Mouse (Mus musculus) stomach, postnatal 0 days (tissue): ENCODE measurements around the gene Podxl2.

Source experiments
- CTCF ChIP-seq: IDR thresholded peaks from 2 replicates; pipeline ENCODE4 v1.5.1; 2016; ENCODE audit warnings: antibody characterized with exemption, low read depth, mild to moderate bottlenecking, moderate library complexity
- EP300 ChIP-seq: optimal IDR thresholded peaks from 2 replicates; pipeline ENCODE3; 2016; ENCODE audit warnings: antibody characterized with exemption

DNA sequence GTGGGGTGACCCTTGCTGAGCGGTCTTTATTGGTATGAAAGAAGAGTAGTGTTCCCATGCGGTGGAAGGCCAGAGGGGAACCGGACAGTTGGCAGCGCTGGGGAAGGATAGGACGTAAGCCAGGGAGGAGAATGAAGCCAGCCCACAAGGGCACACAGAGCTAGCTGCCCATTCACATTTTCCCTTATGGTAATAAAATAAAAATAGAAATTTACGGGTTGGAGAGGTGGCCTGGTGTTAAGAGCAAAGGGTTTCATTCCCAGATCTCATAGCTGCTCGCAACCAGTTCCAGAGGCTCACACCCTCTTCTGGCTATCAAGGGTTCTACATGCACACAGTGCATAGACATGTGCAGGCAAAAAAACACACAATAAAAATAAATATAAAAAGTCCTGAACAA lies 24.8 kb downstream of the Podxl2 start:
- TF ChIP-seq CTCF (peak; percentile 39), EP300 (no peak)
